Mouse (Mus musculus) adrenal gland, adult (tissue): ENCODE data around the gene Cep131.
A peak's percentile ranks its signal among the peaks of the same experiment; 100 is the strongest.

ENCODE experiments used
- DNase-seq, 2 experiments: peaks; one replicate each; pipeline ENCODE4 v3.0.0; 2022 to 2023; ENCODE audit warnings: low spot score in 1 of 2; ENCODE audit not compliant: inconsistent age in 2 of 2

Gene Cep131

GRCm38 (mm10) chr11:120086702-120087152, at the start of gene Cep131:
TSS of gene Cep131 (minus strand) at chr11:120086827.
- DNase-seq: peak; percentile 99

DNA sequence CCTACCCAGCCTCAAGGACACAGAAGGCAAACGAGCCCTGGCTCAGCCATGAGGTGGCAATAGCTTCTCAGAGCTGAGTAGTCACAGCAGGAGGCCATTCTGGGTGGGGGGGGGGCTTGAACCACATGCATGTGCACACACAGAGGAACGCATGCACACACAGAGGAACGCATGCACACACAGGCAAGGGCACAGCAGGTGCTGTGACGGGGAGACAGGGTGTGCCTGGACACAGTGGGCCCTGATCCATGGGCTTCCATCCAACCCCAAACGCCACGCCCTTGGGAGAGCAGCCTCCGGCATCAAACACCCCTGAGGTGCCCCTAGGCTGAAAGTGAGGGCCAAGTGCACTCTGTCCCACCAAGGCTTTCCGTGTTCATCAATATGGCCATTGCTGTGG, 49.6 kb upstream of the Cep131 start:
- no peak for DNase-seq

GRCm38 (mm10) chr11:120134847-120135530, 48.4 kb upstream of the Cep131 start:
- peak in 1 of 2 experiments; percentile 62 for DNase-seq

DNA sequence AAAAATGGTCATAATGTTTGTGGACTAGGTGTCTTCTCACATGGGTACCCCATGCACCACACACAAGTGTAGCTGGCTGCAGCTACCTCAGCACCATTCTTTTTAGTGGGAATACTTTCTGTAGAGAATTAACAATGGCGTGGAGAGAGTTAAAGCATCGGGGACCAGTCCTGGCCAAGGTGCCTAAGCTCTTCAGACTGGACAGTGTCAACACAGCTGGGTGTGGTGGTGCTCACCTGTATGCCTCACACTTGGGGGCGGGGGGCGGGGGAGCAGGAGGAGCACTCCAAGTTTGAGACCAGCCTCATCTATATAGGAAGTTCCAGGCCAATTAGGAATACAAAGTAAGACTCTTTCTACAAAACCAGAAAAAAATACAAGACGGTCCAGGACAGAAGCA, 47.5 kb upstream of the Cep131 start:
- no peak for DNase-seq

GRCm38 (mm10) chr11:120129281-120129680, 42.7 kb upstream of the Cep131 start:
- no peak for DNase-seq

GRCm38 (mm10) chr11:120126845-120127244, 40.2 kb upstream of the Cep131 start:
- DNase-seq: no peak

DNA sequence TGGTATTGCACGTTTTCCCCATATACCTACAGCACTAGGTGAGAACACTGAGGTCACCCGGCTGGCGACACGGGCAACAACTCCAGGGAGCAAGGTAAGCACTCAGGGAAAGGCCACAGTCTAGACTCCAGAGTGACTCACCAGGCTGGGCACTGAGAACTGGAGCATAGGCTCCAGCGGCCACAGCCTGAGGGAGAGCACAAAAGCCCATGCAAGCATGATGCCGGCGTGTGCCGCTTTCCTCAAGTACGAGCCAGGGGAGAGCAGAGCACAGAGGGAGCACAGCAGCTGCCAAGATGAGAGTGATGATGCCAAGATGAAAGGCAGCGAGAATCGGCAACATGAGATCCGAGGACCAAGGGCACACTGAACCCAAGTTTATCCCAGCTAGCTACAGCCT, 35.5 kb upstream of the Cep131 start:
- DNase-seq: peak; percentile 74 to 81

DNA sequence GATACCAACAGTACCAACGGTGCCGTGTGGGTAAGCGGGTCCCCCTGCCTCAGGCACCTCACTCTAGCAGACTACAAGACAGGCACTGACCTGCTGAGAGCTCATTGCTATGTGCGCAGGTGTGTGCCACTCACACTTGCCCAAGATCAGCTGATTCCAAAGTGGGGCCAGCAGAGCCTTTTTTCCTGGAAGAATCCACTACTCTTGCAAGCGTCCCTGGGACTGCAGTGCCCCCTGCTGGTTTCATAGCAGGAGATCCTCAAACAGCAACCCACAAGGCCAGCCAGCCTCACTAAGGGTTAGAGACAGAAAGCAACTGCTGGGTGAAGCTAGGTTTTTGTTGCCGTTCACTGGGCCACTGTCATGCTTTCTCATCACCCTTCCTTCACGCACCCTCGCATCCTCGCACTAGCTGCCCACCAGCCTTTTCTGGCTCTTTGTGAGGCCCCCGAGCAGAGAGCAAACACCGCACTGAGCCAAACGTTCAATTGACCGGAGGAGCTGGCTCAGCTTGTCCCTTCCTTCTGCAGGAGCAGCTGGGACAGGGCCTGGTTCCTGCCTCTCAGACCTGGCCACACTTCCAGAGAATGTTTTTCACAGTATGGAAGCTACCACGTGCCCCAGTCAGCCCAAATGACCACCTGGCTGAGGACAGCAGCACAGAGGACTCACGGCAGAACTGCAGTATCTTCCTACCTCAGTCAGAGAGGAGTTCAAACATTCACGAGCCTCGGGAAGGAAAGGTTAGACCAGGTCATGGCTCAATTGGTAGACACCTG, 34.2 kb upstream of the Cep131 start:
- DNase-seq: peak; percentile 72 to 92

GRCm38 (mm10) chr11:120119936-120120541, 33.4 kb upstream of the Cep131 start:
- no peak for DNase-seq

GRCm38 (mm10) chr11:120119108-120119507, 32.5 kb upstream of the Cep131 start:
- DNase-seq: no peak

GRCm38 (mm10) chr11:120117626-120118025, 31.0 kb upstream of the Cep131 start:
- DNase-seq: peak in 1 of 2 experiments; percentile 73

- DNase-seq: no peak
Measured at GRCm38 (mm10) chr11:120114488-120115215, 28.0 kb upstream of the Cep131 start.

- no peak for DNase-seq
Measured at GRCm38 (mm10) chr11:120112136-120112535, 25.5 kb upstream of the Cep131 start.

DNA sequence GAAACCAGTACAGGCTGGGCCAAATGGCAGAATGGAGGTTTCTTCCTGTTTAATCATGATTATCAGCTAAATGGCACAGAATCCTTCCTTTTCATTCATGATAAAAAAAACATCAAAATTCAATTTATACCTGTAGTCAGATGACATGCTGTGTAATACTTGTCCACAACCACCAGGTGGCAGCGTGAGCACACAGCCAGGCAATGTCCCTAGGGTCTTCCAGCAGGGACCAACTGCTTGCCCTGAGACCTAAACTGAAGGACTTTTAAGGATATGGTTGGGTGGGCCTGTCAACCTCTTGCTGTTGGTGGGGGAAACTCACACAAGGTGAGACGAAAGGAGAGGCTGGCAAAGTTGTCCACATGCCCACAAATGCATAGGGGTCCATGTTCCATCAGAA, 24.4 kb upstream of the Cep131 start:
- DNase-seq: peak in 1 of 2 experiments; percentile 71

DNA sequence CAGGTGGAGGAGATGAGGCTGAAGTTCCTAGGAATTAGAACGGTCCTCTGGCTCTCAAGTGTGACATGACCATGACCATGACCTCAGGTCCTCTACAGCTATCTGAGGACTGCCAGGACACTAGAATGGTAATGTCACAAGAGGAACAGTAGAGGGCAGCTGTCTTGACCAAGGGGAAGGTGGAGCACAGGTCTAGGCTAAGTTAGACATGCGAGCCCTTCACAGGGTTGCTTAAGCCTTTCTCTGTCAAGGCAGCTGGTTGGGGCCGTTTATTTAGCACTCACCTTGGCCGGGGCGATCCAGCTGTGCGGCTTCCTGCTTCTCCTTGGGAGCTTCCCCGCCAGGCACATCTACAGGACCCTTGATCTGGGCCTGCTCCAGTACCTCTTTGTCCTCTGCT, 23.9 kb upstream of the Cep131 start:
- no peak for DNase-seq

DNA sequence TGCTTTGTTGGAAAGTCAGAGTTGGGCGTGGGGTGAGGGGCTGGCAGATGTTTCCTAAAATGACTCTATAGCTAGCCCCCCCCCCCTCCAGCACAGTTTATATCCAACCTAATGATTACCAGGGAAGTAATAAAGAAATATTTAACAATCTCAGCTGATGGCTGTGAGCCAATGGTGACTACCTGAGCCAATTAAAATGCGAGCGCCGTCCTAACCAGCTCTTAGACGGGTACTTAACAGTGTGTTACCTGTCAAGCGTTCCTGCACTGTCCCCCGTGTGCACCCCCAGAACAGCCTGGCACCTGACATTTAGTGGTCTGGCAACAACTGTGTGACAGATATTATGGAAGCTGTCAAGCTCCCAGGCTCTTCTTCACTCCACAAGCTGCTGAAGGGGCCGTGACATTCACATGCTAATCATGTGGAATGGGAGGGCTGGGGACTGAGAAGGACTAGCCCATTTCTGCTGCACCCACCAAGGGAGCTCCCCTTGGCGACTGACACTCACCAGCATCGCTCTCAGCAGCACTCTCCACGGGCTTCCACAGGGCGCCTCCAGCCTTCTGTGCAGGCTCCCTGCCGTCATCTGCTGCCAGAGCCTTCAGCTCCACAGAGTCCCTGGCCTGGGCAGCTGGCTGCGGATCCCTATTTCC, 23.1 kb upstream of the Cep131 start:
- DNase-seq: no peak

- no peak for DNase-seq
Measured at GRCm38 (mm10) chr11:120107796-120108195, 21.2 kb upstream of the Cep131 start.

DNA sequence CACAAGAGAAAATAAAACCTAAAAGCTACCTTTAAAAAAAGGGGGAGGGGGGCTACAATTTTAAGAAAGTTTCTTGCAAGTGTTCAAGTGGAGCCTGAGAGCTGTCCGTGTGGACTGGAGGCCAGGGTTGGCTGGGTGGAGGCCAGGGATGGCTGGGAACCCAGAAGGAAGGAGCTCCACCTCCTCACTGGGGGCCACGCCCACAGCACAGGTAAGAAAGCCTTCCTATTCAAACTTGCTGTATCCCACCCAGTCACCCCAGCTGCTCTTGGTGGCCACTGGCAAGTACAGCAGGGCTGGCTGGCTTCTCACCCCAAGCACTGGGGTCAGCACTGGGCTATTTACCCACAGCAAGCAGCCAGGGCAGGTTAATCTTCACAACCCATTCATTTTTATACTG, 20.4 kb upstream of the Cep131 start:
- DNase-seq: no peak

DNA sequence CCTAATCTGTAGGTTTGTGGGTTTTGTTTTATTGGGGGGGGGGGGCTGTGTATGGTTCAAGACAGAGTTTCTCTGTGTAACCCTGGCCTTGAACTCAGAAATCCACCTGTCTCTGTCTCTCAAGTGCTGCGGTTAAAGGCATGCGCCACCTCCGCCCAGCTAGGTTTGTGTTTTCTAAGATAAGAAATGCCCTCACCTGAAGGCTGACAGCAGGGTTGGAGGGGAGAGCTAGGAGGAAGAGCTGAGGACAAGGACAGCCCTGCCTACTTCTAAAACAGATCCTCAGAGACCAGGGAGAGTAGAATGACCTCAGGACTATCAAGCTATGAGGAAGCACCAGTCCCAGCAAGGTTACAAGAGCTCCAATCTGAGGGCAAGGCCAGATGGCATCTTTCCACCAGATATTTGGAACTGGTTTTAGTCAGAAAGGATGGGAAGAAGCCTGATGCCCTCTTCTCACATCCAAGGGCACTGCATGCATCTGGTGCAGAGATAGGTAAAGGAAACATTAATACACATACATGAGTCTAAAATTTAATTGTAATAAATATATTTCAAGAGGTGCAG, 16.9 kb upstream of the Cep131 start:
- peak in 1 of 2 experiments; percentile 86 for DNase-seq

DNA sequence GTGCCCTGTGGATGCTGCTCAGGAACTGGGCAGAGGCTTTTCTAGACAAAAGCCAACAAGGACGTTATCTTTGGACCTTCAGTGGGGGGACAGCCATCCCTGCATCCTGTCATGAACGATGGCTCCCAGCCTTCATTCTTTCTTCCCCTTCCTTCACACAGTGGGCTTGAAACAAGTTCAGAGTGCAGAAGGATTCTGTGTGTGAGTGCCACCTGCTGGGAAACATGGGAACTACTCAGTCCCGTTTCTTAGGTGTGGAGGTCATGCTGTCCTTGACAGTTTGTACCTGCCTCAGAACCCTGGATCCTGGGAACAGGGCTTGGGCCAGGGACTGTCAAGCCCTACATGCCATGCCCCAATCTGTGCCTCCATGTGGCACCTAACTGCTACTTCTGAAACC, 14.4 kb upstream of the Cep131 start:
- peak; percentile 62 to 89 for DNase-seq
